Mouse (Mus musculus) heart, adult 2 months (tissue): Measurements from ENCODE around the gene Stip1.

ENCODE experiments used
- CTCF ChIP-seq: fragments of 200-600 bp; IDR thresholded peaks from 2 replicates; pipeline ENCODE4 v1.8.1; 2022; ENCODE audit warnings: antibody characterized with exemption, mild to moderate bottlenecking, moderate library complexity
- POLR2A ChIP-seq: fragments of 200-500 bp; IDR thresholded peaks from 2 replicates; pipeline ENCODE4 v1.6.1; 2011; ENCODE audit warnings: mild to moderate bottlenecking, low read depth, low read length, control low read depth; ENCODE audit not compliant: insufficient read depth

- TF ChIP-seq CTCF (no peak), POLR2A (no peak)
Observed at GRCm38 (mm10) chr19:7057126-7057721, 17.5 kb upstream of the Stip1 start.
